Mouse (Mus musculus) cortical plate, adult 2 months (tissue): ENCODE data around the gene Ddx19b. TPM values are rescaled to one million over a fixed set of nuclear protein-coding genes. Genes with fewer than 3 reads are reported as not detected.
"Not testable (repeated sequence)": the region's sequence is repeated elsewhere in the genome, so short reads cannot be mapped to it uniquely, and the experiment has no call there.

ENCODE experiments used
- H3K27ac ChIP-seq: fragments of 200-500 bp; 2 replicates; pipeline ENCODE4 v1.5.1; 2012; ENCODE audit warnings: low read length, control low read depth, inconsistent platforms; ENCODE audit not compliant: insufficient read depth
- H3K4me1 ChIP-seq: fragments of 200-500 bp; 2 replicates; pipeline ENCODE4 v1.6.1; 2011; ENCODE audit warnings: low read length; ENCODE audit not compliant: control insufficient read depth, insufficient read depth
- H3K4me3 ChIP-seq: fragments of 200-500 bp; 2 replicates; pipeline ENCODE4 v1.5.1; 2011; ENCODE audit warnings: mild to moderate bottlenecking, low read length, control low read depth; ENCODE audit not compliant: insufficient read depth
- CTCF ChIP-seq: fragments of 200-500 bp; IDR thresholded peaks from 2 replicates; pipeline ENCODE4 v1.5.1; 2011; ENCODE audit warnings: mild to moderate bottlenecking, control low read depth, low read length; ENCODE audit not compliant: insufficient read depth; ENCODE audit errors: extremely low read depth
- POLR2A ChIP-seq: fragments of 200-500 bp; IDR thresholded peaks from 2 replicates; pipeline ENCODE4 v1.6.1; 2011; ENCODE audit warnings: mild to moderate bottlenecking, low read length, control low read depth; ENCODE audit not compliant: insufficient read depth; ENCODE audit errors: extremely low read depth
- polyA plus RNA-seq: library from polyadenylated mRNA; depleted of rRNA; stranded (reverse); fragments of >200 nt; gene quantifications from 2 replicates; pipeline ENCODE4 v1.2.3, GENCODE M21; 2012; rRNA removed

Gene Ddx19b
- 13.0 and 13.4 TPM in 2 replicates for polyA plus RNA-seq

- H3K4me3 ChIP-seq, result no peak within 1 kb of the TSS
- H3K27ac ChIP-seq, result no peak within 1 kb of the TSS
- H3K4me1 ChIP-seq, result peaks cover 4% of the 10 kb centered on the region; the same call in 1 of the 2 replicates
- no peak for TF ChIP-seq CTCF
- TF ChIP-seq POLR2A, result no peak
Observed at GRCm38 (mm10) chr8:111031572-111031971, at the start of gene Ddx19b. Gene Ddx19b, minus strand, starts transcription at chr8:111031751.

- no peak overlapping the region for H3K27ac ChIP-seq
- peaks cover 4% of the 10 kb centered on the region; the same call in 1 of the 2 replicates for H3K4me1 ChIP-seq
- H3K4me3 ChIP-seq, result no peak overlapping the region
- TF ChIP-seq POLR2A (no peak), CTCF (no peak)
Observed at GRCm38 (mm10) chr8:111079861-111080271, 48.3 kb upstream of the Ddx19b start.

GRCm38 (mm10) chr8:111079461-111079860 lies 47.9 kb upstream of the Ddx19b start:
- Histone ChIP-seq H3K4me1 (peaks cover 4% of the 10 kb centered on the region; the same call in 1 of the 2 replicates), H3K27ac (no peak overlapping the region)
- no peak for TF ChIP-seq POLR2A
- no peak for TF ChIP-seq CTCF

GRCm38 (mm10) chr8:111075926-111076325 lies 44.4 kb upstream of the Ddx19b start:
- peaks cover 4% of the 10 kb centered on the region; the same call in 1 of the 2 replicates for H3K4me1 ChIP-seq
- no peak overlapping the region for H3K27ac ChIP-seq
- H3K4me3 ChIP-seq, result no peak overlapping the region
- TF ChIP-seq POLR2A (no peak), CTCF (no peak)

More at GRCm38 (mm10) chr8:111079461-111079860, 47.9 kb upstream of the Ddx19b start:
- no peak overlapping the region for H3K4me3 ChIP-seq

DNA sequence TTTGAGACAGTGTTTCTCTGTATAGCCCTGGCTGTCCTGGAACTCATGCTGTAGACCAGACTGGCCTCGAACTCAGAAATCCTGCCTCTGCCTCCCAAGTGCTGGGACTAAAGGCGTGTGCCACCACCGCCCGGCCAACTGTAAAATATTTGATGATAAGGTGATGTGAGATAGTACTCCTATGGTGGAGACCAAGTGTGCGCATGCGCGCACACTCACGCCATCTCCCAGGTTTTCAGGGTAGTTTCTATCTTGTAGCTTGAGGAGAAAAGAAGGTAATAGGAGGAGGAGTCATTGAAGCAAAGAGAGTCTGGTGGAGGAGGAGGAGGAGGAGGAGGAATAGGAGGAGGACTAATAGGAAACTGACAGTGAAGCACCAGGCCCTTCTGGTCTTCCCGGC lies 37.1 kb upstream of the Ddx19b start:
- not testable (repeated sequence) for H3K27ac ChIP-seq, H3K4me1 ChIP-seq, H3K4me3 ChIP-seq

GRCm38 (mm10) chr8:111067439-111067838 lies 35.9 kb upstream of the Ddx19b start:
- Histone ChIP-seq H3K27ac (no peak overlapping the region), H3K4me3 (no peak overlapping the region), H3K4me1 (no peaks in the 10 kb centered on the region)
- no peak for TF ChIP-seq CTCF
- no peak for TF ChIP-seq POLR2A

DNA sequence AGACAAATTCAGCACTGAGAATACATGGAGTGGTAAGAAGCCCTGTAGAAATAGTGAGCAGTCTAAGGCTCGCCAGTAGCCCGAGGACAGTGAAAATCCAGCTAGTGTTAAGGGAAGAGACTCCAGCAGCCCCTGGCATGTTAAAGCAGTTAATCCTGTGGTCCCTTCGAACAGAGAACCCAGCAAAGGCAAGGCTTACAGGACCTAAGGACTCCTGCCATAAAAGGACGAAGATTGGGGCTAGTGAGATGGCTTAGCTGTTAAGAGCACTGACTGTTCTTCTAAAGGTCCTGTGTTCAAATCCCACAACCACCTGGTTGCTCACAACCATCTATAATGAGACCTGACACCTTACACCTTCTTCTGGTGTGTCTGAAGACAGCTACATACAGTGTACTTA lies 34.8 kb upstream of the Ddx19b start:
- Histone ChIP-seq H3K27ac (no peak overlapping the region), H3K4me1 (no peaks in the 10 kb centered on the region), H3K4me3 (no peak overlapping the region)
- TF ChIP-seq POLR2A, result no peak
- no peak for TF ChIP-seq CTCF

- H3K27ac ChIP-seq, result no peak overlapping the region
- H3K4me1 ChIP-seq, result no peaks in the 10 kb centered on the region
- TF ChIP-seq CTCF, result no peak
- TF ChIP-seq POLR2A, result no peak
- no peak overlapping the region for H3K4me3 ChIP-seq
Observed at GRCm38 (mm10) chr8:111062893-111063292, 31.3 kb upstream of the Ddx19b start.

DNA sequence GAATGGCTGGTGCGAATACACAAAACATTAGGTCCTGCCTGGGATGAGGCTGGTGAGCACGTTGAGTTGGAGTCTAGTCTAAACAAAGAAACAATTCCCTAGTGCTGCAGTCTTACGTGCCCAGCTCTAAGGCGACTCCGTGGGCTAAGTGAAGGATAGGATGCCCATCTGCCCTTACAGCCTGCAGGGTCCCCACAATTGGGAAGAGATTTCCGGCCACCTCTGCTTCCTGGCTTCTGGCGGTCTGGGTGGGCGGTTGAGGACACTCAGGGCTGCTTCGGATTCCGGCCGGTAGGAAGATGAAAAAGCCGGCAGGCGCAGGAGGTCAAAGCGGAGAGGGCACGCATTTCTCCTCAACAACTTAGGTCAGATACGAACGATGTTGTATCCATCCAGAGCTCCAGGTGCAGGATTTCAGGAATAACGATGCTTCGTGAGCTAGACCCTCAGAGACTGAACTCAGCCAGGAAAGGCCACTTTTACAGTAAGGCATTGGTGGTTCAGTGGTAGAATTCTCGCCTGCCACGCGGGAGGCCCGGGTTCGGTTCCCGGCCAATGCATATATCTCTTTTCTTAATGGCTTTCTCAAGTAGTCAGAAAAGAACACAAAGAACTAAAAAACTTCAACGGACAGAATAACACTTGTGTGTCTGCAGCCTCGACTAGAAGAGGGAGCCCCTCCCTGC lies 30.7 kb upstream of the Ddx19b start:
- Histone ChIP-seq H3K4me1 (no peaks in the 10 kb centered on the region), H3K27ac (no peak overlapping the region), H3K4me3 (peak overlapping the region; percentile 80)
- TF ChIP-seq CTCF, result no peak

DNA sequence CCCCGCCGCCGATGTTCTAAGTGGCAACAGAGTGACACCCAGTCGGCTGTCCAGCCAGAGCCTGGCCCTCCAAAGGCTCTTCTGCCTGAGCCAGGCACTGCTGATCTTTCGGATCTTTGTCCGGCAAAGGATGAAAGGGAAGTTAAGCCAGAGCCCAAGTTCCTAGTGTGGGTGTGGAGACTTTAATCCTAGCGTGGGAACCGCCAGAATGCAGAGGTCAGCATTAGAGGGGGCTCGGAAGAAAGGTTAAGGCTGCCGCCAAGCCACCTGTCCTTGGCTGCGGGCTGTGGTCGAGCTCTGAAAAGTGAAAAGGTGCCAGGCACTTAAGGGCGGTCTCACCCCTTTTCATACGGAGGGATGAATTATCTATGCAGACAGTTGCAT lies 30.1 kb upstream of the Ddx19b start:
- Histone ChIP-seq H3K27ac (no peak overlapping the region), H3K4me1 (no peaks in the 10 kb centered on the region)
- TF ChIP-seq CTCF, result no peak
- no peak for TF ChIP-seq POLR2A

More for the DNA sequence above, 30.1 kb upstream of the Ddx19b start:
- peak overlapping the region; percentile 80 for H3K4me3 ChIP-seq
